Mouse (Mus musculus) brain, adult 2 months (tissue): ENCODE results near the gene Zfp874a.
A peak's percentile ranks its signal among the peaks of the same experiment; 100 is the strongest.
"Not testable (repeated sequence)": the region's sequence is repeated elsewhere in the genome, so short reads cannot be mapped to it uniquely, and the experiment has no call there.

Experiments
- DNase-seq: peaks from one replicate; pipeline ENCODE4 v3.0.0; 2011; ENCODE audit warnings: low read depth, low spot score

Zfp874a gene

DNA sequence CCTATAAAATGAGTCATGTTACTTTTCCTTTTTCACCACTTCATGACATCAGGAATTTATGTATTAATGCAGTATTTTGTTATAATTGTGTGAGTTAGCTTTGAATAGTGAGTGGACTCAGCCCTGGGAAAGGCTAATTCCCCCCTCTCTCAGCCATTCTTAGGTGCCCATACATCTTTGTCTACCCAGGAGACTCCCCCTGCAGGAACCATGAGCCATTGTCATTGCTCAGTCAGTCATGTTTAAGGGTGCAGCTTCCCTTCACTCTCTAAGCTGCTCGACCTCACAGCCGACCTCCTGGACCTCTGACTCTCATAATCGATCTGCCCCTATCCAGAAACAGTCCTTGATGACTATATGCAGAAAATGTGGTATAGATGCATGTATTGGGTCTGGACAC, 75.2 kb downstream of the Zfp874a start:
- not testable (repeated sequence) for DNase-seq

GRCm38 (mm10) chr13:67375050-67375911, 76.1 kb downstream of the Zfp874a start, which contains the start of the genes Gm28041 and Zfp456:
TSS of gene Gm28041 (minus strand) at chr13:67375733.
TSS of gene Zfp456 (minus strand) at chr13:67375810.
- DNase-seq, result peak; percentile 76
